Mouse (Mus musculus): ENCODE measurements at regions not wholly inside any gene's neighbourhood (a gene's known extent, or its start where the extent isn't known, plus 50 kb on each side); places are given as distances from the start of the nearest gene placed in this dataset.
A peak's percentile ranks its signal among the peaks of the same experiment; 100 is the strongest.

- DNase-seq (ENCODE audit: low spot score in 2 of 2): peak; percentile 16 to 72
Observed at GRCm38 (mm10) chr10:83819266-83819949, 96.7 kb downstream of the 1500009L16Rik start.

GRCm38 (mm10) chr10:83819950-83820275, 97.2 kb downstream of the 1500009L16Rik start:
- DNase-seq (ENCODE audit: low spot score in 2 of 2): no peak

- no peak for DNase-seq (ENCODE audit: low spot score in 2 of 2)
Observed at GRCm38 (mm10) chr10:83821089-83821488, 98.4 kb downstream of the 1500009L16Rik start.

GRCm38 (mm10) chr10:83826105-83826504, 103.4 kb downstream of the 1500009L16Rik start:
- no peak for DNase-seq (ENCODE audit: low spot score in 2 of 2)

GRCm38 (mm10) chr10:83836351-83836750, 113.7 kb downstream of the 1500009L16Rik start:
- no peak for DNase-seq (ENCODE audit: low spot score in 2 of 2)

GRCm38 (mm10) chr10:83840226-83840625, 117.6 kb downstream of the 1500009L16Rik start:
- DNase-seq (ENCODE audit: low spot score in 2 of 2): no peak

- no peak for DNase-seq (ENCODE audit: low spot score in 2 of 2)
Observed at GRCm38 (mm10) chr10:83850881-83851280, 128.2 kb downstream of the 1500009L16Rik start.

- no peak for DNase-seq (ENCODE audit: low spot score in 2 of 2)
Observed at GRCm38 (mm10) chr10:83852194-83852593, 129.5 kb downstream of the 1500009L16Rik start.

- DNase-seq (ENCODE audit: low spot score in 2 of 2): no peak
Observed at GRCm38 (mm10) chr10:83852806-83853205, 130.1 kb downstream of the 1500009L16Rik start.

GRCm38 (mm10) chr10:83857794-83858442, 135.3 kb downstream of the 1500009L16Rik start:
- DNase-seq (ENCODE audit: low spot score in 2 of 2): peak in 1 of 2 experiments; percentile 17

- DNase-seq (ENCODE audit: low spot score in 2 of 2): no peak
Observed at GRCm38 (mm10) chr10:83858689-83859088, 136.0 kb downstream of the 1500009L16Rik start.

GRCm38 (mm10) chr10:83859633-83860032, 137.0 kb downstream of the 1500009L16Rik start:
- DNase-seq (ENCODE audit: low spot score in 2 of 2): no peak

GRCm38 (mm10) chr10:83861574-83862190, 139.0 kb downstream of the 1500009L16Rik start:
- DNase-seq (ENCODE audit: low spot score in 2 of 2): no peak

GRCm38 (mm10) chr10:83864591-83864990, 141.9 kb downstream of the 1500009L16Rik start:
- DNase-seq (ENCODE audit: low spot score in 2 of 2): no peak

- no peak for DNase-seq (ENCODE audit: low spot score in 2 of 2)
Observed at GRCm38 (mm10) chr10:83865929-83866328, 143.3 kb downstream of the 1500009L16Rik start.

- no peak for DNase-seq (ENCODE audit: low spot score in 2 of 2)
Observed at GRCm38 (mm10) chr10:83871736-83872400, 149.2 kb downstream of the 1500009L16Rik start.

GRCm38 (mm10) chr10:83878745-83879144, 156.1 kb downstream of the 1500009L16Rik start:
- DNase-seq (ENCODE audit: low spot score in 2 of 2): no peak

- no peak for DNase-seq (ENCODE audit: low spot score in 2 of 2)
Observed at GRCm38 (mm10) chr10:83882119-83882890, 159.6 kb downstream of the 1500009L16Rik start.

GRCm38 (mm10) chr10:83882891-83883185, 160.2 kb downstream of the 1500009L16Rik start:
- DNase-seq (ENCODE audit: low spot score in 2 of 2): no peak

GRCm38 (mm10) chr10:83884553-83884952, 161.9 kb downstream of the 1500009L16Rik start:
- DNase-seq (ENCODE audit: low spot score in 2 of 2): no peak

GRCm38 (mm10) chr10:83888587-83888986, 165.9 kb downstream of the 1500009L16Rik start:
- DNase-seq (ENCODE audit: low spot score in 2 of 2): no peak

- DNase-seq (ENCODE audit: low spot score in 2 of 2): no peak
Observed at GRCm38 (mm10) chr10:83895741-83896150, 173.1 kb downstream of the 1500009L16Rik start.

All from spleen, postnatal 10 days (tissue).